ENCODE assay signal across 8 mouse cellular contexts in the genomic region with DNA sequence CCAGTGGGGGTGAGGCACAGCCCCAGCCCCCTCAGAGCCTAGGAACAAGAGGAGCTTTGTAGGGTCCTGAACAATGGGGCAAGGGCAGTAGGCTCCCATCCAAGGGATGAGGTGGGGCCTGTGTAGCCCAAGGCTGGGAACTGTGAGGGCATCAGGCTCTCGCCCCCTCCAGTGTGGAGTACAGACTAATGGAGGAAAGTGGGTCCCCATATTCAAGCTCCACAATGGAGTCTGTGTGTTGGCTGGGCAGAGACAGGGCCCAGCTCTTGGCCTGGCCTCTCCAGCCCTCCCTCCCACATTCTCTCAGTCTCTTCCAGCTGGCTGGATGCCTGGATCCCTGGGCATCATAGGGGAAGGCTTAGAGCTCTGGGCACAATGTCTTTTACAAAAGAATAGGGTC. TPM values are rescaled to one million over a fixed set of nuclear protein-coding genes. Genes with fewer than 3 reads are reported as not detected.
DNase-seq lines count a peak whose midpoint lies in the region; ATAC-seq lines count a peak whose summit lies in the region.

No protein-coding gene starts in this region.

- H3K4me3 ChIP-seq in kidney, embryonic 14.5 days (ENCODE audit: low read length) = no peak overlapping the region
- no peak overlapping the region for H3K4me3 ChIP-seq in stomach, embryonic 15.5 days (replicated peaks)

- DNase-seq in kidney, postnatal 14 days = no peak
- DNase-seq in cerebellum, postnatal 36 days = peak; percentile 78 to 84
- peak; percentile 55 to 75 for DNase-seq in heart, postnatal 14 days
- DNase-seq in left cerebral cortex, postnatal 4 days = peak; percentile 92
- no peak for DNase-seq in kidney, postnatal 25 days

- no peak overlapping the region for H3K27ac ChIP-seq in kidney, embryonic 14.5 days (ENCODE audit: low read depth, low read length)
- H3K27ac ChIP-seq in stomach, embryonic 15.5 days = no peak overlapping the region

- no peak overlapping the region for H3K4me2 ChIP-seq in kidney, embryonic 14.5 days (replicated peaks; ENCODE audit: low read depth, low read length)
- H3K4me2 ChIP-seq in stomach, embryonic 15.5 days = no peak overlapping the region

- intact Hi-C loops in heart, postnatal 14 days (cut with DNase I) = no loop called here
- intact Hi-C loops in left cerebral cortex, postnatal 4 days (cut with DNase I) = no loop called here

- no peak overlapping the region for H3K9ac ChIP-seq in kidney, embryonic 14.5 days (ENCODE audit: low read depth, low read length)
- no peak overlapping the region for H3K9ac ChIP-seq in stomach, embryonic 15.5 days

- H3K9me3 ChIP-seq in kidney, embryonic 14.5 days (ENCODE audit: control insufficient read depth, low read length) = no peaks in the 10 kb centered on the region
- no peaks in the 10 kb centered on the region for H3K9me3 ChIP-seq in stomach, embryonic 15.5 days

- peaks cover 22% of the 10 kb centered on the region for H3K27me3 ChIP-seq in kidney, embryonic 14.5 days (ENCODE audit: control insufficient read depth, insufficient read depth, low read length)
- H3K27me3 ChIP-seq in stomach, embryonic 15.5 days (replicated peaks) = peaks cover 9% of the 10 kb centered on the region

- H3K36me3 ChIP-seq in kidney, embryonic 14.5 days (ENCODE audit: control insufficient read depth, insufficient read depth, low read length) = no peaks in the 10 kb centered on the region
- no peaks in the 10 kb centered on the region for H3K36me3 ChIP-seq in stomach, embryonic 15.5 days

- 80% methylated on average over 1 of the region's 1 CpGs for WGBS in kidney, embryonic 14.5 days
- 73% methylated on average over 1 of the region's 1 CpGs for WGBS in stomach, embryonic 15.5 days

- 0 out of 2 replicates have a peak, but pooled peaks cover 8% of the 10 kb centered on the region for H3K4me1 ChIP-seq in kidney, embryonic 14.5 days (ENCODE audit: control insufficient read depth, insufficient read depth, low read length)
- peaks cover 11% of the 10 kb centered on the region; the same call in 1 of the 2 replicates for H3K4me1 ChIP-seq in stomach, embryonic 15.5 days

- peak; percentile 14; the same call in 1 of the 2 replicates for ATAC-seq in kidney, embryonic 14.5 days (ENCODE audit: low FRiP score, low TSS enrichment)
- ATAC-seq in stomach, embryonic 15.5 days (ENCODE audit: insufficient read depth, low FRiP score, low read depth) = peak; percentile 59
- ATAC-seq in erythroblast, adult 5-6 weeks (replicated peaks; ENCODE audit: low FRiP score, poor library complexity, severe bottlenecking) = no peak

RNA-seq across cellular contexts. Expression of a gene that starts 4.5 kb away (rescaled TPM):
- polyA plus RNA-seq in kidney, embryonic 14.5 days (2014; fragmentation: Nextera tagmentation; extraction: Ambion mirVana) = 1.2 and 1.5 TPM in 2 replicates
- total RNA-seq in heart, postnatal 14 days (2021) = 1 to 10 TPM; 1.9 to 2.0 TPM
- 100 to 1,000 TPM; 292 to 311 TPM for total RNA-seq in left cerebral cortex, postnatal 4 days (2021)
- 12.7 and 15.1 TPM in 2 replicates for polyA plus RNA-seq in stomach, embryonic 15.5 days (2015; fragmentation: Nextera tagmentation; extraction: Ambion mirVana)
- not detected in 2 replicates for total RNA-seq in erythroblast, adult 5-6 weeks (2015; ENCODE audit: low replicate concordance)
- total RNA-seq in erythroblast, adult 5-6 weeks (2017; ENCODE audit: low replicate concordance) = 0.28 and 3.0 TPM in 2 replicates

RNA-seq across cellular contexts. Expression of a gene that starts 13.1 kb away (rescaled TPM):
- 45.0 and 48.7 TPM in 2 replicates for polyA plus RNA-seq in kidney, embryonic 14.5 days (2014; fragmentation: Nextera tagmentation; extraction: Ambion mirVana)
- total RNA-seq in heart, postnatal 14 days (2021) = 10 to 100 TPM; 47.6 to 64.6 TPM
- total RNA-seq in left cerebral cortex, postnatal 4 days (2021) = 100 to 1,000 TPM; 167 to 177 TPM
- 52.6 and 67.4 TPM in 2 replicates for polyA plus RNA-seq in stomach, embryonic 15.5 days (2015; fragmentation: Nextera tagmentation; extraction: Ambion mirVana)
- total RNA-seq in erythroblast, adult 5-6 weeks (2015; ENCODE audit: low replicate concordance) = 147 and 153 TPM in 2 replicates
- 144 and 160 TPM in 2 replicates for total RNA-seq in erythroblast, adult 5-6 weeks (2017; ENCODE audit: low replicate concordance)

RNA-seq across cellular contexts. Expression of a gene that starts 26.4 kb away (rescaled TPM):
- polyA plus RNA-seq in kidney, embryonic 14.5 days (2014; fragmentation: Nextera tagmentation; extraction: Ambion mirVana) = 1.8 and 2.5 TPM in 2 replicates
- total RNA-seq in heart, postnatal 14 days (2021) = 1 to 10 TPM; 2.7 to 3.4 TPM
- total RNA-seq in left cerebral cortex, postnatal 4 days (2021) = 1 to 10 TPM; 5.3 to 5.5 TPM
- 4.6 and 4.8 TPM in 2 replicates for polyA plus RNA-seq in stomach, embryonic 15.5 days (2015; fragmentation: Nextera tagmentation; extraction: Ambion mirVana)
- total RNA-seq in erythroblast, adult 5-6 weeks (2015; ENCODE audit: low replicate concordance) = not detected in 2 replicates
- 0.77 and 1.7 TPM in 2 replicates for total RNA-seq in erythroblast, adult 5-6 weeks (2017; ENCODE audit: low replicate concordance)

RNA-seq across cellular contexts. Expression of a gene that starts 40.9 kb away (rescaled TPM):
- polyA plus RNA-seq in kidney, embryonic 14.5 days (2014; fragmentation: Nextera tagmentation; extraction: Ambion mirVana) = 30.3 and 34.3 TPM in 2 replicates
- total RNA-seq in heart, postnatal 14 days (2021) = 10 to 100 TPM in 1 of 2 experiments, 1 to 10 TPM in 1; 9.0 to 10.2 TPM
- 1 to 10 TPM; 3.0 to 4.0 TPM for total RNA-seq in left cerebral cortex, postnatal 4 days (2021)
- 67.0 and 73.0 TPM in 2 replicates for polyA plus RNA-seq in stomach, embryonic 15.5 days (2015; fragmentation: Nextera tagmentation; extraction: Ambion mirVana)
- not detected in 2 replicates for total RNA-seq in erythroblast, adult 5-6 weeks (2015; ENCODE audit: low replicate concordance)
- total RNA-seq in erythroblast, adult 5-6 weeks (2017; ENCODE audit: low replicate concordance) = not detected in 2 replicates

Comparison
In these comparisons a context has a peak if more than half of its experiments do, and no peak if none do; other contexts are left out.
1. DNase-seq: peak in cerebellum, postnatal 36 days (2 of 2), heart, postnatal 14 days (2 of 2) and left cerebral cortex, postnatal 4 days (single experiment); none in kidney, postnatal 14 days (single experiment) and kidney, postnatal 25 days (0 of 2).
2. RNA of a gene that starts 4.5 kb away (total RNA-seq): 292 to 311 TPM in left cerebral cortex, postnatal 4 days; 0.28 to 3.0 TPM in erythroblast, adult 5-6 weeks and 1.9 to 2.0 TPM in heart, postnatal 14 days; every median in the first group is over 10 times any median in the second.